Mouse (Mus musculus): ENCODE results near the gene Slc6a16. TPM values are rescaled to one million over a fixed set of nuclear protein-coding genes. Genes with fewer than 3 reads are reported as not detected.

Slc6a16 gene
- polyA plus RNA-seq (2014; fragmentation: Illumina TruSeq; extraction: RNeasy Lipid Tissue Mini Kit (QIAGEN cat#74804); ENCODE audit: low read depth, low replicate concordance): 1.4 TPM

GRCm38 (mm10) chr7:45240633-45241388, at the start of gene Slc6a16:
Slc6a16 (plus strand) TSS chr7:45241085.

GRCm38 (mm10) chr7:45204380-45205143, 36.3 kb upstream of the Slc6a16 start, which contains the start of gene Ccdc155:
Ccdc155 (minus strand) TSS chr7:45204892.

GRCm38 (mm10) chr7:45211851-45212251, 29.0 kb upstream of the Slc6a16 start, which contains the start of gene Dkkl1:
Dkkl1 (minus strand) TSS chr7:45212147.

DNA sequence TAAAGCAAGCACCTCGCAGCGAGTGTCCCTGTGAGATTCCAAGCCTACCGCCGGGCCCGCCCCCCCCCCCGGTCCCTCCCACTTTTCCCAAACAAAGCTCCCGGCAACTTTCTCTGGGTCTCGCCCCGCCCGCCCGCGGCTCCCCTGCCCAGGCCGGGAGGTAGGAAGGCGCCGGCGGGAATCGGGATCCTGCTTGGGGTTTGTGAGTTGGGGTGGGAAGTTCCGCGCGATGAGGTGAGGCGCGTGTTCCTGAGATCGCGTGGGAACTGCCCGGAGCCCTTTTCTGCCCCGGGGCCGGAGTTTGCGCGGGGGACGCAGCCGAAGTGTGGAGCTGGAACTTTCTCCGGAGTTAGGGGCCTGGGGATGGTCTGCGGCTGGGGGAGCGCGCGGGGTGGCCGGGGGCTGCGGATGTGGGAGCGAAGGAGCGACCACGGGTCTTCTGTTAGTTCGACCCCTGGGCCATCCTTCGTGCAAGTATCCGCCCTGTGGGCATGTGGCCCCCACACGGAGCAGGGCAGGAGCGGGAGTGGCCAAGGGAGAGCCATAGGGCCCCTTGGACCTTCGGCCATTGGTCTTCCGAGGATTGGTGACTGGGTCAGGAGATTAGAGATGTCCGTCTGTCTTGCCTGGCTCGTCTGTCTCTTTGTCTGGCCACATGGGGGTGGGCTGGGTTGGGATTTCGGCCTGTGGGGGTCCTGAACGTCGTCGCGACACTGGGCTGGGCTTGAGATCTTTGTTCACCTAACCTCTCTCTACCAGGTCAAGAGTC, 25.0 kb upstream of the Slc6a16 start, which contains the start of gene Tead2:
Gene Tead2 (plus strand): TSS at position 81 of the 769 bp plus-strand sequence.

DNA sequence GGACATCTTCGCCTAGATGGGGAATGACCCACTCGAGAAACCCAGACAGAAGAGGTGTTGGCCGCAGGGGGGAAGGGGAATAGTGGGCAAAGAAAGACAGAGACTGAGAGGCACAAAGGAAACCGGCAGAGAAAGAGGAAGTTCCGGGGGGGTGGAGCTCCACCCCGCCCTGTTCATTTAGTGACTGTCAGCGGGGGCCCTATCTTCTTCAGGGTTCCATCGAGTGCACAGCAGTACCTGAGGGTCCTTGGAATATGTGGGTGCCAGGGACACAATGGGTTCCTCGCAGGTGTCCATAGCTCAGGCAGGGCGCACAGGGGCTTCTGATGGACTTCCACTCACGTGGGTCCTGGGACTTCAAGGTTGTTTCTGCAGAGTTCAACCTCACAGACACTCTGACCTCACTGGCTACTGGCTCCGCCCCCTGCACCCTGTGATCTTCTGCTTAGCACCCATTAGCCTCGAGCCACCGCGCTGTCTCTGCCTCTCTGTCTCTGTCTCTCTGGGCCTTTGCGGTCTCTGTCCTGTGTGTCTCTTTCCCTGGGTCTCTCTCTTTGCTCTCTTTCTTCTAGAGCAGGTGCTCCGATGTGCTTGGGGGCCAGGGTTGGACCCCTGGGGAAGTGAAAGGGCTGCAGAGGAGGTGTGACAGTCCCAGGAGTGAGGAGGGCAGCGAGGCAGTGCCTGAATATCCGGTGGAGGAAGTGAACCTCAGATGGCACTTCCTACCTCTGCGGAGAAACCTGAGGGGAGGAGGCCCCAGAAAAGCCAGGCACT, 2.0 kb upstream of the Slc6a16 start, which contains the start of gene Cd37:
Gene Cd37 (minus strand): TSS at position 393 of the 774 bp plus-strand sequence.

GRCm38 (mm10) chr7:45277136-45277760, 36.4 kb downstream of the Slc6a16 start, which contains the start of gene Slc6a21:
Slc6a21 (plus strand) TSS chr7:45277513.

Other genes with a start within 250 kb of the Slc6a16 start
- gene Irf3, start 243.4 kb upstream of the Slc6a16 start, polyA plus RNA-seq (2014; fragmentation: Illumina TruSeq; extraction: RNeasy Lipid Tissue Mini Kit (QIAGEN cat#74804); ENCODE audit: low read depth, low replicate concordance): 87.2 TPM
- 18.5 TPM for gene Bcl2l12, start 242.4 kb upstream of the Slc6a16 start, polyA plus RNA-seq (2014; fragmentation: Illumina TruSeq; extraction: RNeasy Lipid Tissue Mini Kit (QIAGEN cat#74804); ENCODE audit: low read depth, low replicate concordance)
- 57.7 TPM for gene Scaf1, start 224.7 kb upstream of the Slc6a16 start, polyA plus RNA-seq (2014; fragmentation: Illumina TruSeq; extraction: RNeasy Lipid Tissue Mini Kit (QIAGEN cat#74804); ENCODE audit: low read depth, low replicate concordance)
- 131 TPM for gene Rras, start 223.1 kb upstream of the Slc6a16 start, polyA plus RNA-seq (2014; fragmentation: Illumina TruSeq; extraction: RNeasy Lipid Tissue Mini Kit (QIAGEN cat#74804); ENCODE audit: low read depth, low replicate concordance)
- gene Prr12, start 188.2 kb upstream of the Slc6a16 start, polyA plus RNA-seq (2014; fragmentation: Illumina TruSeq; extraction: RNeasy Lipid Tissue Mini Kit (QIAGEN cat#74804); ENCODE audit: low read depth, low replicate concordance): 15.7 TPM
- gene Nosip, start 178.7 kb upstream of the Slc6a16 start, polyA plus RNA-seq (2014; fragmentation: Illumina TruSeq; extraction: RNeasy Lipid Tissue Mini Kit (QIAGEN cat#74804); ENCODE audit: low read depth, low replicate concordance): 43.3 TPM
- gene Prrg2, start 178.4 kb upstream of the Slc6a16 start, polyA plus RNA-seq (2014; fragmentation: Illumina TruSeq; extraction: RNeasy Lipid Tissue Mini Kit (QIAGEN cat#74804); ENCODE audit: low read depth, low replicate concordance): 40.3 TPM
- 67.3 TPM for gene Rcn3, start 148.9 kb upstream of the Slc6a16 start, polyA plus RNA-seq (2014; fragmentation: Illumina TruSeq; extraction: RNeasy Lipid Tissue Mini Kit (QIAGEN cat#74804); ENCODE audit: low read depth, low replicate concordance)
- 149 TPM for gene Fcgrt, start 137.2 kb upstream of the Slc6a16 start, polyA plus RNA-seq (2014; fragmentation: Illumina TruSeq; extraction: RNeasy Lipid Tissue Mini Kit (QIAGEN cat#74804); ENCODE audit: low read depth, low replicate concordance)
- 1,035 TPM for gene Rps11, start 116.6 kb upstream of the Slc6a16 start, polyA plus RNA-seq (2014; fragmentation: Illumina TruSeq; extraction: RNeasy Lipid Tissue Mini Kit (QIAGEN cat#74804); ENCODE audit: low read depth, low replicate concordance)
- 2,139 TPM for gene Rpl13a, start 112.3 kb upstream of the Slc6a16 start, polyA plus RNA-seq (2014; fragmentation: Illumina TruSeq; extraction: RNeasy Lipid Tissue Mini Kit (QIAGEN cat#74804); ENCODE audit: low read depth, low replicate concordance)
- gene Gm45713, start 104.9 kb upstream of the Slc6a16 start, polyA plus RNA-seq (2014; fragmentation: Illumina TruSeq; extraction: RNeasy Lipid Tissue Mini Kit (QIAGEN cat#74804); ENCODE audit: low read depth, low replicate concordance): not detected
- gene Flt3l, start 104.7 kb upstream of the Slc6a16 start, polyA plus RNA-seq (2014; fragmentation: Illumina TruSeq; extraction: RNeasy Lipid Tissue Mini Kit (QIAGEN cat#74804); ENCODE audit: low read depth, low replicate concordance): 23.0 TPM
- 44.6 TPM for gene Pih1d1, start 86.8 kb upstream of the Slc6a16 start, polyA plus RNA-seq (2014; fragmentation: Illumina TruSeq; extraction: RNeasy Lipid Tissue Mini Kit (QIAGEN cat#74804); ENCODE audit: low read depth, low replicate concordance)
- 22.5 TPM for gene Aldh16a1, start 86.5 kb upstream of the Slc6a16 start, polyA plus RNA-seq (2014; fragmentation: Illumina TruSeq; extraction: RNeasy Lipid Tissue Mini Kit (QIAGEN cat#74804); ENCODE audit: low read depth, low replicate concordance)
- 0.97 TPM for gene Slc17a7, start 77.1 kb upstream of the Slc6a16 start, polyA plus RNA-seq (2014; fragmentation: Illumina TruSeq; extraction: RNeasy Lipid Tissue Mini Kit (QIAGEN cat#74804); ENCODE audit: low read depth, low replicate concordance)
- gene Gfy, start 61.5 kb upstream of the Slc6a16 start, polyA plus RNA-seq (2014; fragmentation: Illumina TruSeq; extraction: RNeasy Lipid Tissue Mini Kit (QIAGEN cat#74804); ENCODE audit: low read depth, low replicate concordance): not detected
- not detected for gene Pth2, start 60.1 kb upstream of the Slc6a16 start, polyA plus RNA-seq (2014; fragmentation: Illumina TruSeq; extraction: RNeasy Lipid Tissue Mini Kit (QIAGEN cat#74804); ENCODE audit: low read depth, low replicate concordance)
- 1.5 TPM for gene Ccdc155, start 36.2 kb upstream of the Slc6a16 start, polyA plus RNA-seq (2014; fragmentation: Illumina TruSeq; extraction: RNeasy Lipid Tissue Mini Kit (QIAGEN cat#74804); ENCODE audit: low read depth, low replicate concordance)
- 37.0 TPM for gene Dkkl1, start 28.9 kb upstream of the Slc6a16 start, polyA plus RNA-seq (2014; fragmentation: Illumina TruSeq; extraction: RNeasy Lipid Tissue Mini Kit (QIAGEN cat#74804); ENCODE audit: low read depth, low replicate concordance)
- 17.0 TPM for gene Tead2, start 25.3 kb upstream of the Slc6a16 start, polyA plus RNA-seq (2014; fragmentation: Illumina TruSeq; extraction: RNeasy Lipid Tissue Mini Kit (QIAGEN cat#74804); ENCODE audit: low read depth, low replicate concordance)
- 13.6 TPM for gene Cd37, start 2.0 kb upstream of the Slc6a16 start, polyA plus RNA-seq (2014; fragmentation: Illumina TruSeq; extraction: RNeasy Lipid Tissue Mini Kit (QIAGEN cat#74804); ENCODE audit: low read depth, low replicate concordance)
- gene Slc6a21, start 36.4 kb downstream of the Slc6a16 start, polyA plus RNA-seq (2014; fragmentation: Illumina TruSeq; extraction: RNeasy Lipid Tissue Mini Kit (QIAGEN cat#74804); ENCODE audit: low read depth, low replicate concordance): 9.4 TPM
- 41.0 TPM for gene Trpm4, start 92.7 kb downstream of the Slc6a16 start, polyA plus RNA-seq (2014; fragmentation: Illumina TruSeq; extraction: RNeasy Lipid Tissue Mini Kit (QIAGEN cat#74804); ENCODE audit: low read depth, low replicate concordance)
- gene Hrc, start 94.2 kb downstream of the Slc6a16 start, polyA plus RNA-seq (2014; fragmentation: Illumina TruSeq; extraction: RNeasy Lipid Tissue Mini Kit (QIAGEN cat#74804); ENCODE audit: low read depth, low replicate concordance): 0.65 TPM
- 3.5 TPM for gene Ppfia3, start 125.9 kb downstream of the Slc6a16 start, polyA plus RNA-seq (2014; fragmentation: Illumina TruSeq; extraction: RNeasy Lipid Tissue Mini Kit (QIAGEN cat#74804); ENCODE audit: low read depth, low replicate concordance)
- 5.1 TPM for gene Lin7b, start 129.5 kb downstream of the Slc6a16 start, polyA plus RNA-seq (2014; fragmentation: Illumina TruSeq; extraction: RNeasy Lipid Tissue Mini Kit (QIAGEN cat#74804); ENCODE audit: low read depth, low replicate concordance)
- gene Snrnp70, start 154.7 kb downstream of the Slc6a16 start, polyA plus RNA-seq (2014; fragmentation: Illumina TruSeq; extraction: RNeasy Lipid Tissue Mini Kit (QIAGEN cat#74804); ENCODE audit: low read depth, low replicate concordance): 288 TPM
- not detected for gene Kcna7, start 164.6 kb downstream of the Slc6a16 start, polyA plus RNA-seq (2014; fragmentation: Illumina TruSeq; extraction: RNeasy Lipid Tissue Mini Kit (QIAGEN cat#74804); ENCODE audit: low read depth, low replicate concordance)
- 2.6 TPM for gene Ntf5, start 172.6 kb downstream of the Slc6a16 start, polyA plus RNA-seq (2014; fragmentation: Illumina TruSeq; extraction: RNeasy Lipid Tissue Mini Kit (QIAGEN cat#74804); ENCODE audit: low read depth, low replicate concordance)
- 1.4 TPM for gene Lhb, start 179.7 kb downstream of the Slc6a16 start, polyA plus RNA-seq (2014; fragmentation: Illumina TruSeq; extraction: RNeasy Lipid Tissue Mini Kit (QIAGEN cat#74804); ENCODE audit: low read depth, low replicate concordance)
- 41.6 TPM for gene Gys1, start 193.8 kb downstream of the Slc6a16 start, polyA plus RNA-seq (2014; fragmentation: Illumina TruSeq; extraction: RNeasy Lipid Tissue Mini Kit (QIAGEN cat#74804); ENCODE audit: low read depth, low replicate concordance)
- gene Ruvbl2, start 197.0 kb downstream of the Slc6a16 start, polyA plus RNA-seq (2014; fragmentation: Illumina TruSeq; extraction: RNeasy Lipid Tissue Mini Kit (QIAGEN cat#74804); ENCODE audit: low read depth, low replicate concordance): 33.5 TPM
- 2,850 TPM for gene Ftl1, start 218.8 kb downstream of the Slc6a16 start, polyA plus RNA-seq (2014; fragmentation: Illumina TruSeq; extraction: RNeasy Lipid Tissue Mini Kit (QIAGEN cat#74804); ENCODE audit: low read depth, low replicate concordance)
- 61.4 TPM for gene Bax, start 225.8 kb downstream of the Slc6a16 start, polyA plus RNA-seq (2014; fragmentation: Illumina TruSeq; extraction: RNeasy Lipid Tissue Mini Kit (QIAGEN cat#74804); ENCODE audit: low read depth, low replicate concordance)
- gene Tulp2, start 240.8 kb downstream of the Slc6a16 start, polyA plus RNA-seq (2014; fragmentation: Illumina TruSeq; extraction: RNeasy Lipid Tissue Mini Kit (QIAGEN cat#74804); ENCODE audit: low read depth, low replicate concordance): 11.4 TPM
- gene Gm45808, start 245.7 kb downstream of the Slc6a16 start, polyA plus RNA-seq (2014; fragmentation: Illumina TruSeq; extraction: RNeasy Lipid Tissue Mini Kit (QIAGEN cat#74804); ENCODE audit: low read depth, low replicate concordance): 4.7 TPM
- gene Dhdh, start 247.7 kb downstream of the Slc6a16 start, polyA plus RNA-seq (2014; fragmentation: Illumina TruSeq; extraction: RNeasy Lipid Tissue Mini Kit (QIAGEN cat#74804); ENCODE audit: low read depth, low replicate concordance): 23.6 TPM